Mouse (Mus musculus) bone marrow, adult 2 months (tissue): Measurements from ENCODE around the gene C130050O18Rik.

Source experiments
- CTCF ChIP-seq: fragments of 200-500 bp; IDR thresholded peaks from 2 replicates; pipeline ENCODE4 v1.5.1; 2011; ENCODE audit warnings: low read length, control low read depth; ENCODE audit not compliant: control insufficient read depth, insufficient read depth
- POLR2A ChIP-seq: fragments of 200-500 bp; IDR thresholded peaks from 2 replicates; pipeline ENCODE4 v1.6.1; 2011; ENCODE audit warnings: low read depth, mild to moderate bottlenecking, control low read depth, low read length, borderline replicate concordance; ENCODE audit not compliant: control insufficient read depth

GRCm38 (mm10) chr5:139432333-139432732, 27.3 kb downstream of the C130050O18Rik start:
- TF ChIP-seq POLR2A (no peak), CTCF (no peak)
